Mouse (Mus musculus): ENCODE results near the gene Cpm.

Cpm gene

GRCm38 (mm10) chr10:117620934-117621501 lies 8.3 kb upstream of the Cpm start:
- DNase-seq (ENCODE audit: low spot score in 2 of 2) = no peak

- DNase-seq (ENCODE audit: low spot score in 2 of 2) = no peak
Observed at GRCm38 (mm10) chr10:117621616-117622533, 7.4 kb upstream of the Cpm start.

- no peak for DNase-seq (ENCODE audit: low spot score in 2 of 2)
Observed at GRCm38 (mm10) chr10:117623358-117623757, 5.9 kb upstream of the Cpm start.

- DNase-seq (ENCODE audit: low spot score in 2 of 2) = no peak
Observed at GRCm38 (mm10) chr10:117624222-117624621, 5.1 kb upstream of the Cpm start.

GRCm38 (mm10) chr10:117624655-117625497 lies 4.4 kb upstream of the Cpm start:
- DNase-seq (ENCODE audit: low spot score in 2 of 2) = no peak

GRCm38 (mm10) chr10:117625500-117626296 lies 3.6 kb upstream of the Cpm start:
- DNase-seq (ENCODE audit: low spot score in 2 of 2) = no peak

- DNase-seq (ENCODE audit: low spot score in 2 of 2) = no peak
Observed at GRCm38 (mm10) chr10:117626297-117626613, 3.0 kb upstream of the Cpm start.

GRCm38 (mm10) chr10:117626840-117627615 lies 2.3 kb upstream of the Cpm start:
- DNase-seq (ENCODE audit: low spot score in 2 of 2) = no peak

GRCm38 (mm10) chr10:117627616-117627930 lies 1.7 kb upstream of the Cpm start:
- DNase-seq (ENCODE audit: low spot score in 2 of 2) = no peak

GRCm38 (mm10) chr10:117627949-117628348 lies 1.4 kb upstream of the Cpm start:
- DNase-seq (ENCODE audit: low spot score in 2 of 2) = no peak

- peak in 1 of 2 experiments; percentile 8 for DNase-seq (ENCODE audit: low spot score in 2 of 2)
Observed at GRCm38 (mm10) chr10:117628363-117629168, 734 bp upstream of the Cpm start.

GRCm38 (mm10) chr10:117630176-117630575 lies 876 bp downstream of the Cpm start:
- no peak for DNase-seq (ENCODE audit: low spot score in 2 of 2)

- no peak for DNase-seq (ENCODE audit: low spot score in 2 of 2)
Observed at GRCm38 (mm10) chr10:117630810-117631209, 1.5 kb downstream of the Cpm start.

GRCm38 (mm10) chr10:117631562-117632259 lies 2.4 kb downstream of the Cpm start:
- DNase-seq (ENCODE audit: low spot score in 2 of 2) = no peak

GRCm38 (mm10) chr10:117632394-117632793 lies 3.1 kb downstream of the Cpm start:
- no peak for DNase-seq (ENCODE audit: low spot score in 2 of 2)

GRCm38 (mm10) chr10:117633564-117634208 lies 4.4 kb downstream of the Cpm start:
- no peak for DNase-seq (ENCODE audit: low spot score in 2 of 2)

- DNase-seq (ENCODE audit: low spot score in 2 of 2) = no peak
Observed at GRCm38 (mm10) chr10:117634323-117635030, 5.2 kb downstream of the Cpm start.

- no peak for DNase-seq (ENCODE audit: low spot score in 2 of 2)
Observed at GRCm38 (mm10) chr10:117635078-117635771, 5.9 kb downstream of the Cpm start.

Data from left cerebral cortex, adult 9 months (tissue).